Mouse (Mus musculus): Measurements from ENCODE around the gene Dlx4.

Dlx4 gene

DNA sequence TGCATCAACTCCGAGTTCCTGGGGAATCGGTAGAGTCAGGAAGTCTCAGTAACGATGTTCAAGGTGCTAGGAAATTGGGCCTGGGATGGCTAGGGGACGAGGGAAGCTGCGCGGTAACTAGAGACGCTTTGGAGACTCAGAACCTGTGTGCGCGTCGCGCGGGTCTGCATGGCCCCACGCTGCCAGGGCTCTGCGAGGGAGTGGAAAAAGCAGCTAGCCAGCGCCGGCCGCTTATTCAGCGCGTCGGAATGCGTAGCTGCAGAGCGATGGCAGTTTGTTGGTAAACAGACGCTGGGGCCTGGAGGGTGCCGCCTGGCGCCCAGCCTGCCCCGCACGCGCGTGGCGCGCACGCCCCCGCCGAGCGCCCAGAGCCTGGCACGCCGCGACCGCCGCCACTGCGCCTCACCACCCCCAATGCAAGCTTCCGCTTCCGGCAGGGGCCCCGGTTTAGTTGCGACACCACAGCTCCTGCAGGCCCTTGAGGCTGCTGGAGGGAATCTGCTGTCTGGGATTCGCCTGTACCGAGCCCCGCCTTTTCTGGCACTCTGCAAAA, at the start of gene Dlx4:
TSS of gene Dlx4 (minus strand) at position 413 of the 553 bp plus-strand sequence.
- DNase-seq (ENCODE audit: low read depth, low spot score), result no peak

DNA sequence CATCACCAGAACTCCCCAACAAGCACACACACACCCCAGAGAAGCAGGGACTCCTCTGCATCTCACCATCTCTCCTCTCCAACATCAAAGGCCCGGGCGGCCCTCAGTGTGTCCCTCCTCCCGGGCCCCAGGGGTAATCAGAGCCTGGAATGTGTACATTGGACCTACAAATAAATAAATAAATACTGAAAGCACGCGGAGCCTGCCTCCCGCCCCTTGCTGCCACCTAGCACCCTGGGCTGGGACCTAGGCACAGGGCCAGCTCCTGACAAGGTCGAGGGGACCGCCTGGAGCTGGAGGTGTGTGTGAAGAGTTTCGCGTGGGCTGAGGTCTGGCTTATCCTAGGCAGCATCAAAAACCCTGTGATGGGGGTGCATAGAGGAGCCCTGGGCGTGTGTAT, 43.8 kb upstream of the Dlx4 start:
- DNase-seq (ENCODE audit: low read depth, low spot score), result no peak

DNA sequence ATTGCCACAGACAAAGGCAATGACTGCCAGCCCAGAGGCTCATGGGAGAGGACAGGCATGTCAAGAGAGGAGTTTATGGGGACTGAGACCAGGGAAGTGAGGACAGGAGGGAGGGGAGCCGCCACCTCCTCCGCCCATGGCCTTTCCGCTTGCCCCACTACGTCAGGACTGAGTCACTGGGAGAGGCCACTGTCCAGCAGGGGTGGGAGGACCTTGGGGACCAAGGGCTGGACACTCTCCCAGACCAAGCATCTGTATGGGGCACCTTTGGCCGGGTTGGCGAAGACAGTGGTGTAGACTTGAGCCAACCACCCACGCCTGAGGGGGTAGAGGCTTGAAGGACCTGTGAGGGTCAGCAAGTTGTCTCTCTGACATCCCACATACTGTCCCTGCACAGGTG, 40.8 kb upstream of the Dlx4 start:
- no peak for DNase-seq (ENCODE audit: low read depth, low spot score)

DNA sequence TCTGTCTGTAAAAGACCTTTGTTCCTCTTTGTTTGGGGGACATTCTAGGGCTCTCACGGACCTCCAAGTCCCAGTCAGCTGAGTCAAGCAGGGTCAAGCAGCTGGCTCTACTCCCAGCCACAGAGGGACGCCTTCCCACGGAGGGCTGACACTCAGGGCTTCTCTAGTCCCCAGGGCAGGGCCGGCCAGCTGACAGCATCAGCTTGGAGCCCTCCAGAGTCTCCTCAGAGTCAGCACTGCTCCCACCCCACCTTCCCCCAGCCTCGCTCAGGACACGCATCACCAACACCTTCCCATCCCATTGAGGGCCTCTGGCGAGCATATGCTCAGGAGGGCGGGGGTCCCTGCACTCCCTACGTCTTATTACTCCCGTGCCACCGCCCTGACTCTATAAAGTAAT, 39.6 kb upstream of the Dlx4 start:
- no peak for DNase-seq (ENCODE audit: low read depth, low spot score)

DNA sequence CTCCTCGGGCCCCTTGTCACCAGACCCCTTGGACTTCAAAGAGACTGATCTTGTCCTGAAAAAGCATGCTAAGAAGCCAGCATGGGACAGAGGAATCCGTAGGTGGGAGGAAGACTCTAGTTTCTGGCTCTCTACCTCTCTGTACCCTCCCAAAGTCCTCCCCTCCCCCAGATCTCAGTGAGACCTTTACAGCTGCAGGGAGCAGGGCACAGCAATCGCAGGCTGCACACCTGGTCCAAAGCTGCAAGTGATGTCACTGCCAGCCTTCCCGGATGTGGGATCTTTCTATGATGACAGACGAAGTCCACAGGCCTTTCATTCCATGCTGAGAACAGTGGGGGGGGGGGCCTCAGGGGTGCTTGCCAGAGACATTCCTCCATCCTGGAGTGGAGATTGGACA, 38.5 kb upstream of the Dlx4 start:
- DNase-seq (ENCODE audit: low read depth, low spot score), result no peak

DNA sequence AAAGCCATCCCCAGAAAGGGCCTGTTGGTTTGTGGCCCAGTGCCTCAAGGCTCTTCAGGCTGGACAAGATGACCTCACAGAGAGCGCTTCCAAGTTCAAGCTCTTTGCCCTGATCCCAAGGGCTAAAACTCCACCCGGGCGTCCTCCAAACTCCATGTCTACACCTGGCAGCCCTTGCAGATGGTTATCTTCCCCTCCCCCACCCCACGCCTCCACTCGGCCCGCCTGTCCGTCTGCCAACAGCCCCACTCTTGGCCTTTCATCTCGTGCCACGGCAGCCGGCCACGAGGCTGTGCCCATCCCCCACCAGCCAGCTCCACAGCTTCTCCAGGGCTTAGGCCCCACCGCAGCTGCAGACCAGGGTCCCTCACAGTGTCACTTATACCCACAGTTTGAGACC, 33.2 kb upstream of the Dlx4 start:
- DNase-seq (ENCODE audit: low read depth, low spot score), result no peak

DNA sequence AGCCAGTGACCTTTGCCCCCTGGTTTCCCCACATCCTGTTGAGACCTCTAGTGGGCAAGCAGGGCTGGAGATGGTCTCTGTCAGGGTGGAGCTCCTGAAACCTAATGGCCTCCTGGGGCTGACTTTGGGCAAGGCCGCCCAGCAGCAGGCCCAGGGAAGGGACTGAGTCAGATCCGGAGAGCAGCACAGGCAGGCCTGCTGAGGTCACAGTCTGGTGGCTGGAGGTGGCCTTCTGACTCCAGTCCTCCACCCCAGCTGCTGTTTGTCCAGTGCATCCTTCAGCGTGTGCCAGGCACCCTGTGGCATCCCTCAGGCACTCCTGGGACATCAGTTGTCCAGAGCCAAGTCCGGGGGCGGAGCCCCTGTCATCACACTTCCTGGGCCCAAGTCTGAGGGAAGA, 19.8 kb upstream of the Dlx4 start:
- no peak for DNase-seq (ENCODE audit: low read depth, low spot score)

DNA sequence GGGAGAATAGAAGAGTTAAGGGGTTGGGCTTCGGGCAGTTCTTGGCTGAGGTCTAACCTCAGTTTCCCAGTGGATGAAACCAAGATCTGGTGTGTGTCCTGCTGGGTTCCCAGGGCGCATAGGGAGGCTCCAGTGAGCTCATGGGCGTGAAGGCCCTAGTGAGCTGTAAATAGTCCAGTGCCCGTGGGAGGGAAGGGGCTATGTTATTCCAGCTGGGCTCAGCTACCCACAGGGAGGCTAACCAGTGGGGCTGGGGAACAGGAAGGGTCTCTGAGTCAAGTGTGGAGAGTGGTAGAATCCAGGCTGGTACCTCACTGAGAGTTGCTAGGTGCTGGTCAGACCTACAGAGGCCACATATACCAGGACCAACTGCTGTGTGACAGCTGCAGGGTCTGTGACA, 15.6 kb upstream of the Dlx4 start:
- DNase-seq (ENCODE audit: low read depth, low spot score), result no peak

DNA sequence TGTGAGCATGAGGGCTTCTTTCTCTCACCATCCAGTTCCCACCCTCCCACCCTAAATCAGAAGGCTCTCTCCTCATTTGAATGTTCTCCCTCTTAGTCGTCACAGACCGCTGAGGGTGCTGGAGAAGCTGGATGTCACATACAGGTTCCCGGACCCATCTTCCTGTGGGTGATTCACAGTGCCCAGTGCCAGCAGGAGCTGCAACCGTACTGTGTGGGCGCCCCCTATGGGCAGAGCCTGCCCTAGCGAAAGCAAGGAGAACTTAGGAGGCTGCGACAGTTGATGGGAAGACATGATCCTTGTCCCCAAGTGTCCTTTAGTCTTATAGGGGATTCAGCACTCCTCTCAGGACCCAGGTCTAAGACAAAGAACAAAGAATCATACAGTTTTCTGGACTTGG, 14.6 kb upstream of the Dlx4 start:
- DNase-seq (ENCODE audit: low read depth, low spot score), result no peak

DNA sequence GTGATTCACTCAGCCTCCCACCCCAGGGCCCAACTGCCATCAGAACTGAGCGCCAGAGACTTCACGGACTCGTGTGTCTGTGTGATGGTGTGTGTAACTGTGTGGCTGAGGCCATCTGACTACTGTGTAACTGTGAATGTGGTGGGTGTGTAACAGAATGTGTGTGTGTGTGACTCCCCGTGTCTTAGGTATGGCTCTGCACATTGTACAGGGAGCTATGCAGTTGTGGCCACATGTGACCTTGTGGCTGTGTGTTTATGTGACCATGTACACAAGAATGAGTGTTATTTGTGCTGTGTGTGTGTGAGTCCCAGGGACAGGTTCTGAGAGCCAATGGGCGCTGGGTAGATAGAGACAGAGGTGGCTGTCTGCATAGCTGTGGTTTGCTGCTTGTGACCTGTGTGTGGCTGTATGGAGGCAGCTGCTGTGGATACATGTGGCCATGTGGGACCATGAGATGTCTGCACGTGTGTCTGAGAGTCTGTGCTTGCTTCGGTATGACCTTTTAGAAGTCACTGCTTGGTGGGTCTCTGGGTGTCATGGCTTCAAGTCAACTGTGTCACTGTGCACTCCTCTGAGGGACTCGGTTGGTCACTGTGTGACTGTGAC, 13.8 kb upstream of the Dlx4 start:
- DNase-seq (ENCODE audit: low read depth, low spot score), result no peak

DNA sequence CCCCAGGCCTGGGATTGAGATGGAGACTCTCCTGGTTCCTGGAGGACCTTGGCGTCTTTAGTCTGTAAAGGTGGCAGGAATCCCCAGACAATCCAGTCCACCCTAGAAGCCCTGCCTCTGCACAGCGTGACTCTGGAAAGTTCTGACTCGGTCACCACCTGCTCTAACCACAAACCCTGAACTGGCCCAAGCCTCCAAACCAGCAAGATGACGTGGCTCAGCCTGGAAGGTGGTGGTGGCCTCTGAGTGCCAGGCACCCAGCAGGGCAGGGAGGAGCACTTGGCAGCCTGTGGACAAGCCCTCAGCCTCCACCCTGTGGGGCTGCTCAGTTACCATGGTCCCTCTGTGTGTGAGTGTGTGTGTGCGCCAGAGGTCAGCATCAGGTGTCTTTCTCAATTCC, 11.8 kb upstream of the Dlx4 start:
- DNase-seq (ENCODE audit: low read depth, low spot score), result no peak

DNA sequence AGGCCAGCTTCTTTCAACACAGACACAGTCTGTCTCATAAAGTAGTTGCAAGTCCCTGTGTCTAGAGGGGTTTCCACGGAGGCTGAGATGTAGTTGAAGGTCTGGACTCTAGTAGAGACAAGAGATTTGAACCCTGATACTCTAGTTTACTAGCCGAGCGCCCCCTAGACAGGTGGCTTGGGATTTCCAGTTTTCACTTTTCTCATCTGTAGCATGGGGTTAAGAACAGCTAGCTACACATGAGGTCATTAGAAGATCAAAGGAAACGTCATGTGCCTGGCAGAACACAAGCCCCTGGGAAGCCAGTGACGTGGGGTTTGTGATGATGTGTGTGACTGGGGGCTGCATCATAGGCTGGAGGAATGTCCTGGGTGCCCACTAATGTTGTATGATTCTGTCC, 11.3 kb upstream of the Dlx4 start:
- no peak for DNase-seq (ENCODE audit: low read depth, low spot score)

DNA sequence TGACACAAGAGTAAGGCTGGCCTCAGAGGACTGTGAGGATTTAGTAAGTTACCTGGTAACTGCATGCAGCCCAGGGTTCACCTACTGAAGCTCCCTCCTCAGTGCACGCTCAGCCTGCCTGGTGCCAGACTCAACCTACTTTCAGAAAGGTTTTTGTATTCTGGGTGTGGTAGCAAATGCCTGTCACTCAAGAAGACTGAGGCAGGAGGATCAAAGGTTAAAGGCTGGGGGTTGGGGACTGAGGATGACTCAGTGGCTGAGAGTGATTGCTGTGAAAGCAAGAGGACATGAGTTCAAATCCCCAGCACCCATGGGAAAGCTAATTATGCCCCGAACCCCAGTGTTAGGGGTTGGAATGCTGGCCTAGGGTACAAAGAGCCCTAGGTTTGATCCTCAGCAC, 9.4 kb upstream of the Dlx4 start:
- no peak for DNase-seq (ENCODE audit: low read depth, low spot score)

DNA sequence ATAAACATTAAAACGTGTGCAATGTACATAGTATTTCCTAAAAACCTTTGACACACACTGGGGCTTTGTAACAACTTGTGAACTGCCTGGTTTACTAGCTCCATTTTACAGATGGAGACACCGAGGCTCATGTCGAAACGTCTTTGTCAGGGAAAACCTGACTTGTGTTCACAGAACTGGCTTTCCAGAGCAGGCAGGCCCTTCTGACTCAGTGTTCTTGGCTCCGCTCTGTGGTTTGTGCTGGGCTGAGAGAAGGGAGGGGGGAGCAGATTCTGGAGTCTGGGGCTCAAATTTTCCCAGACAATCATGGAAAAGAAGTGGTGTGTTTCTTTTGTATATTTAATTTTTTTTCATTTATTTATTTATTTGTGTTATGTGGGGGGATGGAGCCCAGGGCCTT, 7.6 kb upstream of the Dlx4 start:
- no peak for DNase-seq (ENCODE audit: low read depth, low spot score)

DNA sequence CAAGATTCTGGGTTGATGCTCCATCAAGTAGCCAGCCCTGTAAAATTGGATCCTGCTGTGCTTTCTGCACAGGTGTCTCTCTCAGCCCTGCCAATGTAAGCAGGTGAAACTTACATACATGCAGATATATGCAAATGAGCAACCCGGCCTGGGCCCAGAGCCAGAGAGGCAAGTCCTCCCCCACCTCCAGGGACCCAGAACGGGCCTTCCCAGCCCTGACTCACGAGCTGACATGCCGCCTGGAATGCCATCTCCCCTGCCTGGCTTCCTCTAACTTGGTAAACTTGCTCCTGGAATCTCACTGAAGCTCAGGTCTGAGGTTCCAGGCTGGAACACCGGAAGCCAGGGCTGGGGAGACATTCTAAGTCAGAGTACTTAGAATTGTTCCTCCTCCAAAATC, 7.1 kb upstream of the Dlx4 start:
- no peak for DNase-seq (ENCODE audit: low read depth, low spot score)

DNA sequence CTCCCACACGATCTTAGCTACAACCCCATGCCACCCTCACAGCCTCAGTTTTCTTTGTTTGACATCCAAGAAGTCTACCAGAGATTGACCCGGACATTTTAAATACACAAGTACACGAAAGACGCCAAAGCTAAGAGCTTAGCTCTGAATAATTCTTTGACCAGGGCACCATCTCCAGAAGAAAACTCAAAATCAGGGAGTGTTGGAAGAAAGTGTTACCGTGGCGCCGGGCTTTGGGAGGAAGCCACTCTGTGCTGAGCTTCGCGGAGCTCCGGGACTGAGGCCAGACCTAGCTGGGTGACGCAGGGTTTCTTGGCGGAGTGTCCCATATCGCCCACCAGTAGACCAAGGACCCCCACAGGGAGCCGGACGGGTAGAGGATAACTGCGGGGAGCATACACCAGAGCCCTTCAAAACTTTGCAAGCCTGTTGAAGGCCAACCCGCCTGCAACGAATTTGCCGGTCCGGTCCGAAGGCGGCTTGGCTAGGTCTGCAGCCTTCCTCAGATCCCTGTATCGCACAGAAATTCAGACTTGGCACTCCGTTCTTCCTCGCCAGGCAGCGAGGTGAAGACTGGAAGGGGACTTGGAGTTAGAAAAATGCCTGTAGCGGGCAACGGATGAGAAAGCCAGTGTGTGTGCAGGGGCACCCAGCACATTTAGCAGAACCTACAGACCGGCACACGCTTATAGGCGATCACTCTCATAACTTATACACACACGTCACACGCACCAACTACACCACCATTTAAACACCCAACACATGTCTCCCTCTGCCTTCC, 4.4 kb upstream of the Dlx4 start:
- no peak for DNase-seq (ENCODE audit: low read depth, low spot score)

DNA sequence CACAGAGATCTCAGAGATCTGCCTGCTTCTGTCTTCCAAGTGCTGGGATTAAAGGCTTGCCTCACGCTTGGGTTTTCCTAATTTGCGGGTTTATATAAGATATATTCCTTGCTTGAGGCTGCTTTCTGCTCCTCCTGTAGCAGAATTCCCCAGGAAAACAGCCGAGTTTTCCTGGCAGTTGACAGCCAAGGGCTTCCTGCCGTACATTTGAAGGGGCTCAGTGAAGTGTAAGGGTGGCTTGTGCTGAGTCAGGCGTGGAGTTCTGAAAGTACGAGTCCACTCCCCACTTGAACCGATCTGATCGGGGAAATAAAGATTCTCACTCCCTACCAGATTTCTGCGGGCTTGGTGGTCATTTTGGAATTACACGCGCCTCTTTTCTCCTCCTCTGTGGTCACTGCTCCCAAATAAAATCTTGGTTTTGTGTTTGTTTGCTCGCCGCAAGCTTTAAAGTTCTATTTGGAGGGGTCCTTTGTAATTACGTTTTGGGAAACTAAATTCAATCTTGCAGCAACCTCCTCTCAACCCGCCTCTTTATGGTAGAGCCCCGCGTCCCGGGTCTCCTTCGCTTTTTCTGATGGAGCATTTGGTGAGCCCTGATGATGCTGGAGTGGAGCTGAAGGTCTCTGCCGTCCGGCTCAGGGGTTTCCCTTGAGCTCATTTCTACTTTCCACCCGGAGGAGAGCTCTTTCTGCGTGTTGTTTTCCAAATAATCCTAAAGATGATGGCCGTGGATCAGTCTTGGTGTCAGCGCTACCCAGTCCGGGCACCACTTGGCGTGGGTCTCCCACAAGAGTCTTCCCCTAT, 3.6 kb upstream of the Dlx4 start:
- DNase-seq (ENCODE audit: low read depth, low spot score), result no peak

DNA sequence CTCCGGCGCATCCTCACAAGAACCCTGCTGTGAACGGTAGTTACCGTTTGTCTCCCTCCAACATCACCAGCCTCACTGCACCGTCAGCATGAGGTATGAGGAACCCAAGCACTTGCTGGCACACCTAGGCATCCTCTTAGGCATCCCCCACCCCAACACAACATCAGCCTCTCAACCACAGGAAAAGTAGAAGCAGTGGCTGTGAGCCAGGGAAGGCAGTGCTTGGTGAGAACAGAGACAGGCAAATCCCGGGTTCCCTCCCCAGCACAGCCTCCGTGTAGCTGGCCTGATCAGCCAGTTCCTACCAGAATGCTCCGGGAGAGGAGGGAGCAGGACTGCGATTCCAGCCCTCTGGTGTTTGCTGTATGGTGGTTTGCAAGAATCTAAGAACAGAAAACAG, 2.7 kb upstream of the Dlx4 start:
- DNase-seq (ENCODE audit: low read depth, low spot score), result no peak

DNA sequence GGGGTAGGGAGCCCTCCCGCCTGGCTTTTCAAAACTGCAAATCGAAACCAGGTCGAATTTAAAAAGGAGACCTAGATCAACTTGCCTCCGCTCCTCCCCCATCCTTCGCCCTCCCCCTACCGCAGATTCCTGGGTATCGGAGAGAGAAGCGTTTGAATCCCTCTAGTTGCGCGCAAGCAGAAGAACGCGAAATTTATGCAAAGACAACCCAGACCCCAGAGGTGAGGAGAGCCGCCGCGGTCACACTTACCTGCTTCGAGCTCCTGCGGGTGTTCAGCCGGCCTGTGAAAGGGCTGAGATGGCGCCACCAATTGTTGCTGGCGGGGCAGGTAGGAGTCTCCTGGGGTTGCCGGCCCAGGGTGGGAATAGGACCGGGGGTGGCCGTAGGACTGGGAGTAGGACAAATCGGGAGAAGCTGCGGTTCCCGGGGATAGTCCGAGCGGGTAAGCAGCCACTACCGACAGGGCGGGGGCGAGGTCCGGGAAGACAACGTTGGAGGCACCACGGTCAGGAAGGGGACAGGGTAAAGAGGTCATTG, 1.0 kb downstream of the Dlx4 start:
- DNase-seq (ENCODE audit: low read depth, low spot score), result no peak

DNA sequence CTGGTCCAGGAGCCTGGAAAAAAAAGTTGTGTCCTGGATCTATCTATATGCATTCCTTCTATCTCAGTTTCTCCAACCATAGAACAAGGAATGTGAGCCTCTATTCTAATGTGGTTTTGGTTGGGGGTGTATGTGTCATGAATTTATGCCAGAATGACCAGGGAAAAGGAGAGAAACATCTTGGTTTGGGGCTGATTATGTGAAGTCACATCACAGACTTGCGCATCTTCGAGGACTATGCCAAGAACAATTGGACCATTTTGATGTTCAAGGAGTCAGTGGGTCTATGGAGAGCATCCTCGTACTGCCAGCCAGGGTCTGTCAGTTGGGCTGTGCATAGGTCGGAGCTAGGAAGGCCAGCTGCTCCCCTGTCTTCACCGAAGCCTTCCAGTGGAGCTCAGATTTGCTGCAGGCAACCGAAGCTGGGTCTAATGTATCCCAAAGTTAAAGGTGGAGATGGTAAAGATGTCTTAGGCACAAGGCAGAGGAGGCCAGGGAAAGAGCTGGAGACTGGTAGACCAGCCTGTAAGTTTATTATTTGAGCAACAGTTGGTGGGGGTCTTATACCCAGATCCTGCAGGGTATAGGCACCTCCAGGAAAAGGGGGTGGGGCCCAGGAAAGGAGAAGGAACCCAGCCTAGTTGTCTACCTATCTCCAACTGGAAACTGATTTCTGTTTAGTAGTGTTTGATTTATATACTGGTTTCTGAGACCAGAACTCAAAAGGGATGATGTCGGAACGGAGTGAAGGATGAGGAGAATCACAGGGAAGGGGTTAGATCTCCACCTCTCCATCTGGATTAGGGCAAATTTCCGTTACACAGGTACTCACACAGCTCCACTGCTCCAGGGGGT, 1.7 kb downstream of the Dlx4 start:
- no peak for DNase-seq (ENCODE audit: low read depth, low spot score)

DNA sequence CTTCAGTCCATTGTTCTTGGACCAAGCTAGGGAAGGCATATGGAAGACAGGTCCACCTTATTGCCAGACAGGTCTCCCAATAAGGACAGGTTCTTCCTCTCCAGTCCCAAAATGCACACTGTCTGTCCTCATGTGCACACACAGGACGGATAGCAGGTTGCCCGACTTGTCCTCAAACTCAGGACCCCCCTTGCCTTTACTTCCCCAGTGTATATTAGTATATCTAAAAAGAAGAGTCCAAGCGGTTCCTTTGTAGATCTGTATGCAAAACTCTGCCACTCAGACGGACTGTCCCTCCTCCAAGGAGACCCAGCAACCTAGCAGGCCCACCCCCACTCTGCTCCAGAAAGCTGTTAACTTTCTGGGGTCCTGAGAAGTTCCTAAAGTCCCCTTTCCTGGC, 2.4 kb downstream of the Dlx4 start:
- DNase-seq (ENCODE audit: low read depth, low spot score), result no peak

Data from embryo, embryonic 11.5 days (tissue).